Mouse (Mus musculus): ENCODE results near the gene Smim10l2a. TPM values are rescaled to one million over a fixed set of nuclear protein-coding genes. Genes with fewer than 3 reads are reported as not detected.

Smim10l2a gene
- polyA plus RNA-seq (2017; shearing (Covaris generic)) = 1 to 10 TPM; 4.8 to 5.3 TPM

GRCm38 (mm10) chrX:56374431-56375128, at the start of gene Smim10l2a:
Smim10l2a (plus strand) TSS chrX:56374586.

GRCm38 (mm10) chrX:56346176-56346931, 28.0 kb upstream of the Smim10l2a start, which contains the start of gene Zfp449:
Zfp449 (plus strand) TSS chrX:56346400.

Other genes with a start within 250 kb of the Smim10l2a start
- 1 to 10 TPM in 1 of 2 experiments, under 1 TPM in 1; 0.57 to 1.4 TPM for gene 3830403N18Rik, start 238.0 kb upstream of the Smim10l2a start, polyA plus RNA-seq (2017; shearing (Covaris generic))
- not detected for gene Gm773, start 161.7 kb upstream of the Smim10l2a start, polyA plus RNA-seq (2017; shearing (Covaris generic))
- gene Zfp449, start 28.2 kb upstream of the Smim10l2a start, polyA plus RNA-seq (2017; shearing (Covaris generic)) = under 1 TPM; 0.50 to 0.67 TPM
- not detected for gene Gm2174, start 73.4 kb downstream of the Smim10l2a start, polyA plus RNA-seq (2017; shearing (Covaris generic))
- gene Ints6l, start 80.3 kb downstream of the Smim10l2a start, polyA plus RNA-seq (2017; shearing (Covaris generic)) = 10 to 100 TPM; 23.3 to 36.5 TPM
- not detected for gene Gm10477, start 150.2 kb downstream of the Smim10l2a start, polyA plus RNA-seq (2017; shearing (Covaris generic))
- under 1 TPM in 1 of 2 experiments, not detected in 1; 0.22 TPM for gene Gm648, start 175.0 kb downstream of the Smim10l2a start, polyA plus RNA-seq (2017; shearing (Covaris generic))
- 1 to 10 TPM; 7.4 TPM for gene Mmgt1, start 223.5 kb downstream of the Smim10l2a start, polyA plus RNA-seq (2017; shearing (Covaris generic))
- gene Slc9a6, start 235.2 kb downstream of the Smim10l2a start, polyA plus RNA-seq (2017; shearing (Covaris generic)) = 10 to 100 TPM; 15.9 to 20.0 TPM

Measured in activated CD4-positive, CD25-positive, alpha-beta regulatory T cell (primary cell).